Mouse (Mus musculus): ENCODE results near the gene Oxt.
"Not testable (repeated sequence)": the region's sequence is repeated elsewhere in the genome, so short reads cannot be mapped to it uniquely, and the experiment has no call there.

Gene Oxt

GRCm38 (mm10) chr2:130575873-130576272 is at the start of gene Oxt:
Gene Oxt, plus strand, starts transcription at chr2:130576173.
- DNase-seq (ENCODE audit: low spot score): no peak

DNA sequence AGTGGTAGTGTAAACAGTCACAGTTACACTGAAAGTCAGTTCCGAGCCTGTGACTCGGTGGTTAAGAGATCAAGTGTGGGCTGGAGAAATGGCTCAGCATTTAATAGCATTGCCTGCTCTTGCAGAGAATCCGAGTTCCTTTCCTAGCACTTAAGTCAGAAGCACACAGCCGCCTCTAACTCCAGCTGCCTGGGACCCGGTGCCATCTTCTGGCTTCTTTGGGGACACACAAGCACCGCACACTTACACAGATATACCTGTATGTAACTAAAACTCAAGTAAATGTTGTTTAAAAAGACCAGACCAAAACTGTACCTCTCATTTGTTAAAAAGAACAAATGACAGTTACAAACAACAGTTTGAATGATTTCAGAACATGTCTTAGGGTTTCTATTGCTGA is 47.5 kb upstream of the Oxt start:
- DNase-seq (ENCODE audit: low spot score): no peak

- no peak for DNase-seq (ENCODE audit: low spot score)
These were observed 46.7 kb upstream of the Oxt start for GRCm38 (mm10) chr2:130529290-130529689.

GRCm38 (mm10) chr2:130529925-130530324 is 46.0 kb upstream of the Oxt start:
- DNase-seq (ENCODE audit: low spot score): no peak

GRCm38 (mm10) chr2:130532201-130532600 is 43.8 kb upstream of the Oxt start:
- DNase-seq (ENCODE audit: low spot score): no peak

DNA sequence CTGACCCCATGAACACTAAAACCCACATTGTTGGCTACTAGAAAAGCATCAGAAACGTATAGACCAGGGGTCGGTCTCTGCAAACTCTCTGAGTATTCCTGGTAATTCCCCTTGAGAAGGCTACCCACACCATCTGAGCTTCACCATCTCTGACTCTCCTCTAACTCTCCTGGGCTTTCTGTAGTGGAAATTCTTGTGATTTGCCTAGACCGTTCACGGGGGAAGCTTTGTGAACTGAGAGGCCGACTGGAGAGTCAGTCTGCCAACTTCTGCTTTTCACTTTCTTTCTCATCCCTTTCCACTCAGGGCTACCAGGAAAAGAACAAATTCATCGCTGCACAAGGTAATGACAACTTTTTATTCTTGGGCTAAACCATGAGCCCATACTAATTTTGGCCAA is 41.0 kb upstream of the Oxt start:
- DNase-seq (ENCODE audit: low spot score): no peak

- no peak for DNase-seq (ENCODE audit: low spot score)
These were observed 39.1 kb upstream of the Oxt start for GRCm38 (mm10) chr2:130536890-130537289.

GRCm38 (mm10) chr2:130538876-130539546 is 37.0 kb upstream of the Oxt start:
- no peak for DNase-seq (ENCODE audit: low spot score)

DNA sequence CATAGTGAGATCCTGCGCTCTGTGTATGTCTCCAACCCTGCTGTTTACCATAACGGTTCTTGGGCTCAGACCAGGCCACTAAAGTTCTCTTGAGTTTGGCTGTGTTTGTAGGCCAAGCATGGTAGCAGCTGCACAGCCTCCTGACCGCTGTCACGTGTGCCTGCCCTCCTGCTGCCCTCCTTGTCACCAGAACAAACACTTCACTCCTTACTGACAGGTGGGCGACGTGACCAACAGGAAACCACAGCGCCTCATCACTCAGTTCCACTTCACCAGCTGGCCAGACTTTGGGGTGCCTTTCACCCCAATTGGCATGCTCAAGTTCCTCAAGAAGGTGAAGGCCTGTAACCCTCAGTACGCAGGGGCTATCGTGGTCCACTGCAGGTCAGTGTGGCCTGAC is 35.7 kb upstream of the Oxt start:
- no peak for DNase-seq (ENCODE audit: low spot score)

GRCm38 (mm10) chr2:130546957-130547356 is 29.0 kb upstream of the Oxt start:
- DNase-seq (ENCODE audit: low spot score): no peak

- no peak for DNase-seq (ENCODE audit: low spot score)
These were observed 21.1 kb upstream of the Oxt start for GRCm38 (mm10) chr2:130554841-130555240.

DNA sequence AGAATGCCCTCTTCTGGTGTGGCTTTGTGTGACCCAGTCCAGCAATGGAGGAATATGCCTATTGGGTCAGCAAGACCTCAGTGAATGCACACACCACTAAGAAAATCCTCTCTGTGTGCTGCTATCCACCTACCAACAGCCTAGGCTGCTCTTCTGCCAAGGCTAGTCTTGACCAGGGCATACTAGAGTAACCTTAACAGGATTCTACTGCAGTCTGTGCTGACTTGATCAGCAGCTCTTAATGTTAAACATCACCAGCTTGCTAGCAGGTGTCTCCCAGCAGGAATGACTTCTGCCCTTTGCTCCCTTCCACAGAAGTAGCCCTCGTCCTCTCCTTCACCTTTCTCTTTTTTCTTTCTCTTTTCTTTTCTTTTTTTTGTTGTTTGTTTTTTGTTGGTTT is 19.7 kb upstream of the Oxt start:
- DNase-seq (ENCODE audit: low spot score): no peak

DNA sequence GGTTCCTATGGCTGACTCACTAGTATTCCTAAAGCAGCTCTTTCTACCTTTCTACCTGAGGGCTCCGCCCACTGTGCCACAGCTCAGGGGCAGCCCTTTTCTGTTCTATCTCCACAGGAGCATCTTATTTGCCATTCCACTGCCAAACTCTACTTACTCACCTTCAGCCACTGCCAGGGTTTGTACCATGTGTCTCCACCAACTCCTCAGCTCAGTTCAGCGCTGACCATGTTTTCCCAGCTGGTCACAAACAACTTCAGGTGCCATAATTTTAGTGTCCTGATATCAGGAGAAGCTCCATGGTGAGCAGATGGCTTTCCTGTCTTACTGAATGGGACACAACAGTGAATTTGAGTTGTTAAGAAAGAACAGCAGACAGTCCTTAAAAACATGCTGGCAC is 18.5 kb upstream of the Oxt start:
- DNase-seq (ENCODE audit: low spot score): no peak

DNA sequence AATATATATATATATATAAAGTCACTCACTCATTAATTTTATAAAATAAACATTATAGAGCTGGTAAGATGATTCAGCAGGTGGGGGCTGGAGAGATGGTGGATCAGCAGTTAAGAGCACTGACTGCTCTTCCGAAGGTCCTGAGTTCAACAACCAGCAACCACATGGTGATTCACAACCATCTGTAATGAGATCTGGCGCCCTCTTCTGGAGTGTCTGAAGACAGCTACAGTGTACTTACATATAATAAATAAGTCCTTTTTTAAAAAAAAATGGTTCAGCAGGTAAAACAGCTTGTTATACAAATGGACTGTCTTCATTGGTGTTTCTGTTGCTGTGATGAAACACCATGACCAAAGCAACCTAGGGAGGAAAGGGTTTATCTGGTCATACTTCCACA is 18.0 kb upstream of the Oxt start:
- no peak for DNase-seq (ENCODE audit: low spot score)

DNA sequence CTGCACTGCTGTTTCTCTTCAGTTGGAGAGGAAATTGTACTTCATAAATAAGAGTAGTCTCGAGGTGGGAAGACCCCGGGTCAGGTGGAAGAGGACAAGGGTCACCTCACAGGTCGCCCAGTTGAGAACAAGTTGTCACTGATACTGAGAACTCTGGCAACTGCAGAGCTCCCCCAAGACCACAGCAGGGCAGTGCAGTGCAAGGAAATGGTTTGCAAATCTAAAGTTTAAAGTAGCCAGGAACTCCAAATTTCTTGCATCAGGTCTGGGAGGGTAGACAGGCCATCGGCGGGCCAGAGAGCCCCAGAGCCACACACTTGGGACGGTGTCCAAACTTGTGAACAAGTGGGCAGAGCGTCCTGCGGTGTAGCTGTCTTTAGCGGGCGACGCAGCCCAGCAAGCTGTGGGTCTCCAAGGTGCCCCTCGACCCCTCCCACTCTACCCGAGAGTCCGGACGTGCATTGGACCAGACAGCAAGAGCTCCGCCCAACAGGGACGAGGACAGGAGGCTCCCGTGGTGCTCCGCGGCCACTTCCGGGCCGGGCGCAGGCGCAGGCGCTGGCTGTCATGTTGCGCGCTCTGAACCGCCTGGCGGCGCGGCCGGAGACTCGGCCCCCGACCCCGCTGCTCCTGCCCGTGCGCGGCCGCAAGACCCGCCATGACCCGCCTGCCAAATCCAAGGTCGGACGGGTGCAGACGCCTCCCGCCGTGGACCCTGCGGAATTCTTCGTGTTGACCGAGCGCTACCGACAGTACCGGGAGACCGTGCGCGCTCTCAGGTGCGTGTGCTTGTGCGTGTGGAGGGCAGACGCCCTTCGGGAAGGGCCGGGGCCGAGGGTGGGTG is 12.5 kb upstream of the Oxt start, which contains the start of gene Mrps26:
Gene Mrps26, plus strand, starts transcription at position 531 of the 844 bp plus-strand sequence.
- DNase-seq (ENCODE audit: low spot score): peak; percentile 93

DNA sequence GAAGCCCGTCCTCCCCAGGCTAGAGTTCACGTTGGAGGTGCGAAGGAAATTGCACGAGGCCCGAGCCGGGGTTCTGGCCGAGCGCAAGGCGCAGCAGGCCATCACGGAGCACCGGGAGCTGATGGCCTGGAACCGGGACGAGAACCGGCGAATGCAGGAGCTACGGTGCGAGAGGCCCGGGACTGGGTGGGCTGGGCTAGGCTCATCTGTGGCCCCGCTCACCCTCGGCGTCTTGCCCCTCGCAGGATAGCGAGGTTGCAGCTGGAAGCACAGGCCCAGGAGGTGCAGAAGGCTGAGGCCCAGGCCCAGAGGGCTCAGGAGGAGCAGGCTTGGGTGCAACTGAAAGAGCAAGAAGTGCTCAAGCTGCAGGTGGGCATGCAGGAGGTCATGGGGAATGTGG is 11.9 kb upstream of the Oxt start:
- DNase-seq (ENCODE audit: low spot score): peak; percentile 18

DNA sequence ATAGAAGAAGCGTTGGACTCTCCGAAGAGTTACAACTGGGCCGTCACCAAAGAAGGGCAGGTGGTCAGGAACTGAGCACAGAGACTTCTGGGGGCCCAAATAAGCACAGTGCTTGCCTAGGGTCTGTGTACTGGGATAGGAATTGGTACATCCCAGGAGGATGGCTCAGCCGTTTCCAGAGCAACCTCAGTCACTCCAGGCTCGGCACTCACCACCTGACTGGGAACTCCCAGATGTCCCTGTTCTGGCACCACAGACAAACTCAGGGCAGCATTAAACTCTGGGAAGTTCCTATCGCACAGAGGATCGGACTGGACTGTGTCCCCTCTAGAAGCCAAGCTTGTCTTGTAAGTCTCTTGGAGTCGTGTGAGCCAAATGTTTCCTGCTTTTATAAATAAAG is 11.0 kb upstream of the Oxt start:
- DNase-seq (ENCODE audit: low spot score): peak; percentile 52

DNA sequence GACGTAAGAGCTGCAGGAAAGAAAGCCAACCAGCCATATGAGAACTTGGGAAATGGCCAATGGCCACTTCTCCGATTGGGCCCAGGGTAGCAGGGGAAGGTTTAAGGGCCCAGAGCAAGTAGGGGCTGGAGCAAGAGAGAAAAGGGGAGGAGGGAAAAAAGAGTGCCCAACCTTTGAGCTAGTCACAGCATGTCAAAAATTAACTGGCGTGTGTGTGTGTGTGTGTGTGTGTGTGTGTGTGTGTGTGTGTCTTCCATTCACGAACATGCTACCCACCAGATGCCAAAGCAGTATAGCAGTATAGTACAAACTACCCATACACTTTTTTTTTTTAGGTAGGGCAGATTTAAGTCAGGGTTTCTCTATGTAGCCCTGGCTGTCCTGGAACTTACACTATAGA is 7.1 kb upstream of the Oxt start:
- no peak for DNase-seq (ENCODE audit: low spot score)

- no peak for DNase-seq (ENCODE audit: low spot score)
These were observed 6.0 kb upstream of the Oxt start for GRCm38 (mm10) chr2:130569926-130570325.

GRCm38 (mm10) chr2:130574960-130575359 is 1.0 kb upstream of the Oxt start:
- DNase-seq (ENCODE audit: low spot score): no peak

DNA sequence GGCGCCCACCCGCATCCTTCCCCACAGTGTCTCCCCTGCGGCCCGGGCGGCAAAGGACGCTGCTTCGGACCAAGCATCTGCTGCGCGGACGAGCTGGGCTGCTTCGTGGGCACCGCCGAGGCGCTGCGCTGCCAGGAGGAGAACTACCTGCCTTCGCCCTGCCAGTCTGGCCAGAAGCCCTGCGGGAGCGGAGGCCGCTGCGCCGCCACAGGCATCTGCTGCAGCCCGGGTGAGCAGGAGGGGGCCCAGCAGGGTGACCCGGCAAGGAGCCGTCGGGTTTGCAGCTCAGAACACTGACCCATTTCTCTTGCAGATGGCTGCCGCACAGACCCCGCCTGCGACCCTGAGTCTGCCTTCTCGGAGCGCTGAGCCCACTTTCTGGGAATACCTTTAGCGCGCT is 591 bp downstream of the Oxt start:
- not testable (repeated sequence) for DNase-seq (ENCODE audit: low spot score)

- no peak for DNase-seq (ENCODE audit: low spot score)
These were observed 1.0 kb downstream of the Oxt start for GRCm38 (mm10) chr2:130577021-130577420.

- DNase-seq (ENCODE audit: low spot score): no peak
These were observed 1.7 kb downstream of the Oxt start for GRCm38 (mm10) chr2:130577632-130578031.

GRCm38 (mm10) chr2:130578148-130578547 is 2.2 kb downstream of the Oxt start:
- DNase-seq (ENCODE audit: low spot score): no peak
